Mouse (Mus musculus): ENCODE measurements around the gene Serp2. TPM values are rescaled to one million over a fixed set of nuclear protein-coding genes. Genes with fewer than 3 reads are reported as not detected.
A peak's percentile ranks its signal among the peaks of the same experiment; 100 is the strongest.

Serp2 gene
- total and polyA plus RNA-seq, 2 experiments from 2014 or later: 2.3 to 7.2 TPM

- no peak overlapping the region for H3K4me2 ChIP-seq (ENCODE audit: low read depth, low read length)
- H3K9me3 ChIP-seq (replicated peaks; ENCODE audit: control insufficient read depth, low read length): no peaks in the 10 kb centered on the region
- no peaks in the 10 kb centered on the region for H3K36me3 ChIP-seq (replicated peaks; ENCODE audit: control insufficient read depth, insufficient read depth, low read length)
- DNase-seq (ENCODE audit: low spot score) (no peak), ATAC-seq (ENCODE audit: insufficient read depth, low read depth) (no peak)
- no peak overlapping the region for H3K4me3 ChIP-seq (ENCODE audit: low read depth, low read length)
- TF ChIP-seq CTCF (IDR thresholded peaks at IDR 0.05; ENCODE audit: low read depth) (no peak), EP300 (IDR thresholded peaks at IDR 0.05; ENCODE audit: low read depth) (no peak)
- 44% methylated on average over 4 of the region's 4 CpGs for WGBS
- H3K27me3 ChIP-seq (ENCODE audit: control insufficient read depth, insufficient read depth, low read length): no peaks in the 10 kb centered on the region
- peaks cover 10% of the 10 kb centered on the region for H3K4me1 ChIP-seq (ENCODE audit: control insufficient read depth, insufficient read depth)
- H3K27ac ChIP-seq (ENCODE audit: low read depth): no peak overlapping the region
- no peak overlapping the region for H3K9ac ChIP-seq (replicated peaks; ENCODE audit: low read depth, low read length)
These were observed 43.0 kb upstream of the Serp2 start for GRCm38 (mm10) chr14:76599706-76600105.

- peak; percentile 79 for ATAC-seq (ENCODE audit: insufficient read depth, low read depth)
- TF ChIP-seq EP300 (IDR thresholded peaks at IDR 0.05; ENCODE audit: low read depth) (no peak), CTCF (IDR thresholded peaks at IDR 0.05; ENCODE audit: low read depth) (peak; percentile 2; the same call in 1 of the 2 replicates)
- no peaks in the 10 kb centered on the region for H3K27me3 ChIP-seq (ENCODE audit: control insufficient read depth, insufficient read depth, low read length)
- WGBS: 2% methylated on average over 12 of the region's 12 CpGs
- H3K9me3 ChIP-seq (replicated peaks; ENCODE audit: control insufficient read depth, low read length): no peaks in the 10 kb centered on the region
- H3K4me1 ChIP-seq (ENCODE audit: control insufficient read depth, insufficient read depth): peaks cover 14% of the 10 kb centered on the region
- H3K4me2 ChIP-seq (ENCODE audit: low read depth, low read length): peak overlapping the region; percentile 50
- peak overlapping the region; percentile 32 for H3K4me3 ChIP-seq (ENCODE audit: low read depth, low read length)
- peak; percentile 63 for DNase-seq (ENCODE audit: low spot score)
- H3K9ac ChIP-seq (replicated peaks; ENCODE audit: low read depth, low read length): peak overlapping the region; percentile 0; the same call in 1 of the 2 replicates
- no peaks in the 10 kb centered on the region for H3K36me3 ChIP-seq (replicated peaks; ENCODE audit: control insufficient read depth, insufficient read depth, low read length)
- H3K27ac ChIP-seq (ENCODE audit: low read depth): peak overlapping the region; percentile 17; the same call in 1 of the 2 replicates
These were observed 42.0 kb upstream of the Serp2 start for GRCm38 (mm10) chr14:76598518-76599216.

GRCm38 (mm10) chr14:76597751-76598150, 41.1 kb upstream of the Serp2 start:
- Histone ChIP-seq H3K4me1 (ENCODE audit: control insufficient read depth, insufficient read depth) (peaks cover 14% of the 10 kb centered on the region), H3K9ac (replicated peaks; ENCODE audit: low read depth, low read length) (no peak overlapping the region), H3K9me3 (replicated peaks; ENCODE audit: control insufficient read depth, low read length) (no peaks in the 10 kb centered on the region), H3K27me3 (ENCODE audit: control insufficient read depth, insufficient read depth, low read length) (no peaks in the 10 kb centered on the region), H3K36me3 (replicated peaks; ENCODE audit: control insufficient read depth, insufficient read depth, low read length) (no peaks in the 10 kb centered on the region), H3K4me2 (ENCODE audit: low read depth, low read length) (no peak overlapping the region), H3K27ac (ENCODE audit: low read depth) (no peak overlapping the region), H3K4me3 (ENCODE audit: low read depth, low read length) (no peak overlapping the region)
- DNase-seq (ENCODE audit: low spot score): no peak
- no peak for TF ChIP-seq CTCF (IDR thresholded peaks at IDR 0.05; ENCODE audit: low read depth)
- ATAC-seq (ENCODE audit: insufficient read depth, low read depth): no peak

- Histone ChIP-seq H3K9me3 (replicated peaks; ENCODE audit: control insufficient read depth, low read length) (no peaks in the 10 kb centered on the region), H3K36me3 (replicated peaks; ENCODE audit: control insufficient read depth, insufficient read depth, low read length) (no peaks in the 10 kb centered on the region), H3K27ac (ENCODE audit: low read depth) (no peak overlapping the region), H3K4me3 (ENCODE audit: low read depth, low read length) (no peak overlapping the region), H3K4me2 (ENCODE audit: low read depth, low read length) (no peak overlapping the region), H3K9ac (replicated peaks; ENCODE audit: low read depth, low read length) (no peak overlapping the region), H3K27me3 (ENCODE audit: control insufficient read depth, insufficient read depth, low read length) (no peaks in the 10 kb centered on the region), H3K4me1 (ENCODE audit: control insufficient read depth, insufficient read depth) (peaks cover 14% of the 10 kb centered on the region)
- no peak for TF ChIP-seq EP300 (IDR thresholded peaks at IDR 0.05; ENCODE audit: low read depth)
- no peak for TF ChIP-seq CTCF (IDR thresholded peaks at IDR 0.05; ENCODE audit: low read depth)
- WGBS: 77% methylated on average over 9 of the region's 9 CpGs
- ATAC-seq (ENCODE audit: insufficient read depth, low read depth) (no peak), DNase-seq (ENCODE audit: low spot score) (no peak)
These were observed 38.6 kb upstream of the Serp2 start for GRCm38 (mm10) chr14:76595048-76595859.

- TF ChIP-seq CTCF (IDR thresholded peaks at IDR 0.05; ENCODE audit: low read depth) (no peak), EP300 (IDR thresholded peaks at IDR 0.05; ENCODE audit: low read depth) (no peak)
- H3K36me3 ChIP-seq (replicated peaks; ENCODE audit: control insufficient read depth, insufficient read depth, low read length): no peaks in the 10 kb centered on the region
- no peak overlapping the region for H3K4me2 ChIP-seq (ENCODE audit: low read depth, low read length)
- H3K27ac ChIP-seq (ENCODE audit: low read depth): no peak overlapping the region
- WGBS: 50% methylated on average over 6 of the region's 6 CpGs
- H3K4me1 ChIP-seq (ENCODE audit: control insufficient read depth, insufficient read depth): peaks cover 14% of the 10 kb centered on the region
- H3K4me3 ChIP-seq (ENCODE audit: low read depth, low read length): no peak overlapping the region
- no peaks in the 10 kb centered on the region for H3K9me3 ChIP-seq (replicated peaks; ENCODE audit: control insufficient read depth, low read length)
- H3K9ac ChIP-seq (replicated peaks; ENCODE audit: low read depth, low read length): no peak overlapping the region
- H3K27me3 ChIP-seq (ENCODE audit: control insufficient read depth, insufficient read depth, low read length): no peaks in the 10 kb centered on the region
- no peak for DNase-seq (ENCODE audit: low spot score)
- no peak for ATAC-seq (ENCODE audit: insufficient read depth, low read depth)
These were observed 37.7 kb upstream of the Serp2 start for GRCm38 (mm10) chr14:76594351-76594885.

Data from heart, postnatal 0 days (tissue).